Mouse (Mus musculus) CD4-positive, CD25-positive, alpha-beta regulatory T cell, adult 2 months (primary cell): ENCODE measurements around the gene Rps26.
A peak's percentile ranks its signal among the peaks of the same experiment; 100 is the strongest.
"Not testable (repeated sequence)": the region's sequence is repeated elsewhere in the genome, so short reads cannot be mapped to it uniquely, and the experiment has no call there.

Experiments used
- DNase-seq: peaks from one replicate; pipeline ENCODE4 v3.0.0-alpha.2; 2012; ENCODE audit warnings: low read depth, low spot score

Gene Rps26

DNA sequence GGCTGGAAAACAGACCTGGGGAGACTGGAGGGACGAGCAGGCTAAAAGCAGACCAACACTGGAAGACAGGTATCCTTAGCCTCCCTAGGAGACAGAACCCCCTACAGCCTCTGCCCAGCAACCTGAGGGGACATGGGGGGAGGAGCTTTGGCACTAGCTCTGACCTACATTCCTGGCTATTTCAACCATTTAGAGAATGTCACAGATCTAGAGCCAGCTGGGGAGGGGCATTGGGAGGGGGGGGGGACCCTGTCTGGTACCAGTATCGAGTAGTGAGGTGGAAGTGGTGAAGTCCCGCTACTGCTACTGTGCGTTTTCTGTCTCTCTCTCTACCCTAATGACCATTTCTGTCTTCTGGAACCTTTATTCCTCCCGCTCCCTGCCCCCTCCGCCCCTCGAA is 15.3 kb upstream of the Rps26 start:
- peak; percentile 41 for DNase-seq

GRCm38 (mm10) chr10:128640891-128641290 is 14.3 kb upstream of the Rps26 start:
- peak; percentile 57 for DNase-seq

- DNase-seq, result peak; percentile 48
Observed at GRCm38 (mm10) chr10:128639999-128640398, 13.5 kb upstream of the Rps26 start.

- peak; percentile 94 for DNase-seq
Observed at GRCm38 (mm10) chr10:128637011-128637410, 10.5 kb upstream of the Rps26 start.

DNA sequence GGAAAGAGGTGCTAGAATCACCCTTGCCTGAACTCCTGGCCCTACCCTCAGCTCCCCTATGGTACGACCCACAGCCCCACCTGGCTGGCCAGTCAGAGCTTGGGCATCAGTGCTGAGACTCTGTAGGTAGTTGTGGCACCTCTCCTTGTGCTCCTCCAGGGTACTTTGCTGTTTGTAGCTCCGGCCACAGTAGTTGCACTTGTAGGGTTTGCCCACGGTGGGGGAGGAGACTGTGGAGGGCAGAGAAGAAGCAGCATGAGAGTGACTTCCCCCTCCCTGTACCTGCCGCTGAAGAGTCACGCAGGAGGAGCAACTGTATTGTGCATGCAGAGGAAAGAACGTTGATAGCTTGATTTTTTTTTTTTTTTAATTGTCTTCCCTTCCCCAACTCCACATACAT is 10.0 kb upstream of the Rps26 start:
- peak; percentile 77 for DNase-seq

GRCm38 (mm10) chr10:128635697-128636096 is 9.2 kb upstream of the Rps26 start:
- DNase-seq, result no peak

DNA sequence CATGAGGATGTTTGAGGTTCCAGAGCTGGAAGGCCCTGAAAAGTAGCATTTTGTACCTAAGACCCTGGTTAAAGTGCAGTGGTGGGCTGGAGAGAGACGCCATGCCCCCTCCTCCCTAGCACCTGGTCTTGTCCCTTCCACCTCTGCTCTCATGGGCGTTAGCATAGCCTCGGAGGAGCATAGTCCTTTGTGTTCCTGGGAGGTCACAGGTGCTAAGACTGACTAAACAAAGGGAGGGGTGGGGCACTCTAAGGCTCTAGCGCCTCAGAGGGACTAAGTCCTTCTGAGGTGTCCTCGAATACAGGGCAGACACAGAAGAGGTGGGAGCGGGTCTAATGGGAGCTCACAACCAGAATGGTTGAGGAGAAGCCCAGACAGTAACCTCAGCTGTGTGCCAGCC is 5.0 kb upstream of the Rps26 start:
- DNase-seq, result no peak

DNA sequence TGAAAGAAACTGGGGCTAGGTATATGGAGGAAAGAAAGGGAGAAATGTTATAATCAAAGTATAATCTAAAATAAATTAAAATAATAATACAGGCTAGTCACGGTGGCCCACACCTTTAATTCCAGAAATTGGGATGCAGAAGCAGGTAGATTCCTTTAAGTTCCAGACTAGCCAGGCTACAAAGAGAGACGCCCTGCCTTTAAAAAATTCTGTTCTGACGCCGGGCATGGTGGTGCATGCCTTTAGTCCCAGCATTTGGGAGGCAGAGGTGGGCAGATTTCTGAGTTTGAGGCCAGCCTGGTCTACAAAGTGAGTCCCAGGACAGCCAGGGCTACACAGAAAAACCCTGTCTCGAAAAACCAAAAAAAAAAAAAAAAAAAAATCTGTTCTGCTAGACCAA is 3.8 kb upstream of the Rps26 start:
- not testable (repeated sequence) for DNase-seq

DNA sequence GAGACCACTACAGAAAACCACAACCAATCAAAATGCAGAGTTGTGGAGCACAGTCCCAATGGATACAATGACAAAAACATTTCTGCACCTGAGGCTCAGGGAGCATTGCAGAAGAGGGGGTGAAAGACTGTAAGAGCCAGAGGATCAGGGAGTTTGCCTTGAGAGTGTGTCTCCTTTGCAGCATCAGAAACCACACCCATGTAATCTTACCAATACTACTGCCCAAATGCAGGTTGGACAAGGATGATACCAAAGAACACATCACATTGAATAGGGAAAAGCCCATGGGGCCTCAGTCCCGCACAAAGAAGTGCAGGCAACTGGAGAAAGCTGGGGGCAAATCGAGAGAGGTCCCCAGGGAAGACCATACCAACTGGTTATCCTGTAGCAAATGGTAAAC is 3.2 kb upstream of the Rps26 start:
- no peak for DNase-seq

GRCm38 (mm10) chr10:128627398-128628317 is 1.1 kb upstream of the Rps26 start:
- DNase-seq, result no peak

DNA sequence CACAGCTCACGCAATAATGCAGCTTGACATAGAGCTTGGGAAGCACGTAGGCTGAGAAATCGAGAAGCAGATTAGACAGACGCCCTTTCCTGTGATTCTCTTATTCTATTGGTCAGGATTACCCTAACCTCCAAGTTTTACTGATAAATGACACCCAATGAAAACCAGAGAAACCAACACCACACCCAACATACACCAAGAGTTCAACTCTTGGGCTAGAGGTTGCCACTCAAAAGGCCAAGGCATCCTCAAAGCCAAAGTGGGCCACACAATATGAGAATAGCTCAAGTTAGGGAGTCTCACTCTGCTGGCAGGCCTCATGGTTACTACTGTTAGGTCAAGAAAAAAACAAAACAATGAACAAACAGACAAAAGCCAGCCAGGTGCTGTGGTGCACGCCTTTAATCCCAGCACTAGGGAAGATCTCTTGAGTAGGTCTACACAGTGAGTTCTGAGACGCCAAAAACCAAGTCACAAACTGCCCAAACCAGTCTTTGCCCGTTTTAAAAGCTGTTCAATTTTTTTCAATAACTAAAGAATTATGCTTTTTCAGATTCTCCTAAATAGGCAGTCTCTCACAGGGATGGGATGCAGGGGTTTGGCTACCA is 1.2 kb downstream of the Rps26 start:
- DNase-seq, result no peak

GRCm38 (mm10) chr10:128623106-128623613 is 3.4 kb downstream of the Rps26 start:
- DNase-seq, result not testable (repeated sequence)

GRCm38 (mm10) chr10:128622702-128623101 is 3.8 kb downstream of the Rps26 start:
- DNase-seq, result no peak

DNA sequence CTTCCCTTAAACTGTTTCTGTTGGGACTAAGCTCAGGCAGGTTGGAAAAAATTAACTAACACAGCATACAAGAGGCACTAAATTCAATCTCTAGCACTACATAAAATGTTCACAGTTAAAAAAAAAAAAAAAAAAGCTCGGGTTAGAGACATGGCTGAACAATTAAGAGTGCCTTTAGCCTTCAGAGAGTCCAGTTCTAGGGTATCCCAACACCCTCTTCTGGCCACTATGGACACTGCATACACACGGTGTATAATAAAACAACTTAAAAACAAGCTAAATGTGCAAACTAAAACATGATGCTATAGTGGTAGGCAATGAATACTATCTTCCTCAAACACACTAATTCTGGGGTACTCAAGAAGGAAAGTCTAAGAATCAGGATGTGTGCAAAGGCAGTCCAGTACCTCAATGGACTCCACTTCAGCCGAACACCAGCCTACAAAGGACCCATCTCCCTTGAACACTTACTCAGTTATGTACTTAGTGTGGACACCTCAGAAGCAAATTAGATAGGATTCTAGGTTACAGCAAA is 4.5 kb downstream of the Rps26 start:
- DNase-seq, result no peak

- no peak for DNase-seq
Observed at GRCm38 (mm10) chr10:128620241-128620640, 6.3 kb downstream of the Rps26 start.

DNA sequence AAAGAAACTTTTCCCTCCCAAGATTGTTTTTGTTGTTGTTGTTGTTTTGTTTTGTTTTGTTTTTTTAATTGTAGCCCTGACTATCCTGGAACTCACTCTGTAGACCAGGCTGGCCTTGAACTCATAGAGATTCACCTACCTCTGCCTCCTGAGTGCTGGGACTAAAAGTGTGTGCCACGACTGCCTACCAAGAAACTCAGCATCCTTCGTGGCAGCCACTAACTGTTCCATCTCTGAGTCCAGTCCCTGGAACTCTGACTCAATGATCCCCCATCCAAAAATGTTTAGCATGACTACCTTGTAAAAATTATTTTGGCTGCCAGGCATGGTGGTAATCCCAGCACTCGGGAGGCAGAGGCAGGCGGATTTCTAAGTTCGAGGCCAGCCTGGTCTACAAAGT is 7.4 kb downstream of the Rps26 start:
- DNase-seq, result not testable (repeated sequence)

GRCm38 (mm10) chr10:128618570-128618969 is 8.0 kb downstream of the Rps26 start:
- DNase-seq, result no peak

- not testable (repeated sequence) for DNase-seq
Observed at GRCm38 (mm10) chr10:128615798-128616448, 10.6 kb downstream of the Rps26 start.

GRCm38 (mm10) chr10:128614934-128615333 is 11.6 kb downstream of the Rps26 start:
- DNase-seq, result no peak

- DNase-seq, result not testable (repeated sequence)
Observed at GRCm38 (mm10) chr10:128613820-128614219, 12.7 kb downstream of the Rps26 start.

DNA sequence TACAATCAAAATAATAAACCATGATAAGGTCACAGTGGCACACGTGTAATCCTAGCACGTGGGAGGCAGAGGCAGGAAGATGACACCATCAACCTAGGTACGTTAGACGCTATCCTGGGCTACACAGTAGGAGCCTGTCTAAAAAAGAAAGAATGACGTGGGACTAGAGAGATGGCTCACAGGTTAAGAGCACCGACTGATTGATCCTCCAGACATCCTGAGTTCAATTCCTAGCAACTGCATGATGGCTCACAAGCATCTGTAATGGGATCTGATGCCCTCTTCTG is 13.4 kb downstream of the Rps26 start:
- DNase-seq, result peak; percentile 68
